In genomic region chr5:120673626-120674025, GRCm38 (mm10) we compare ENCODE assay signal across 9 mouse cellular contexts. TPM values are rescaled to one million over a fixed set of nuclear protein-coding genes. Genes with fewer than 3 reads are reported as not detected.
DNase-seq lines count a peak whose midpoint lies in the region; ATAC-seq and TF ChIP-seq lines count a peak whose summit lies in the region.
"Had no signal": no experiment of that assay in that cellular context is flagged by ENCODE, and none has a peak within 500 bp of the region (broad histone marks: within the 10 kb centered on the region; RNA-seq: fewer than 3 reads in every experiment).

No protein-coding gene starts in this region.

- in situ Hi-C loops in CH12.LX (cut with MboI; ENCODE audit: low pct_ligation_motif_present, low pct_unique_long_range_greater_than_20kb, low sequenced_read_pairs) = no loop called here

- H3K9me3 ChIP-seq in hindbrain, embryonic 11.5 days (ENCODE audit: control insufficient read depth, low read length) = no peaks in the 10 kb centered on the region
- no peaks in the 10 kb centered on the region for H3K9me3 ChIP-seq in hindbrain, embryonic 16.5 days (ENCODE audit: control insufficient read depth, low read length)
- H3K9me3 ChIP-seq in CH12.LX (replicated peaks; ENCODE audit: low read length) = peaks cover 6% of the 10 kb centered on the region
- H3K9me3 ChIP-seq in forebrain, postnatal 0 days (ENCODE audit: low read length) = no peaks in the 10 kb centered on the region
- H3K9me3 ChIP-seq: embryonic facial prominence, embryonic 13.5 days had no signal

- no peak overlapping the region for H3K4me3 ChIP-seq in hindbrain, embryonic 11.5 days (ENCODE audit: low read depth, low read length)
- H3K4me3 ChIP-seq in hindbrain, embryonic 16.5 days (ENCODE audit: low read length) = no peak overlapping the region
- no peak overlapping the region for H3K4me3 ChIP-seq in CH12.LX (replicated peaks in 1 of 3; ENCODE audit: low read depth in 2 of 3, low read length in 2 of 3, poor library complexity in 1 of 3)
- H3K4me3 ChIP-seq in forebrain, postnatal 0 days (ENCODE audit: low read depth, low read length) = no peak overlapping the region
- no peak overlapping the region for H3K4me3 ChIP-seq in layer of hippocampus, adult 2 months
- H3K4me3 ChIP-seq: embryonic facial prominence, embryonic 13.5 days had no signal

- no peak overlapping the region for H3K27ac ChIP-seq in hindbrain, embryonic 11.5 days (ENCODE audit: low read depth, low read length)
- no peak overlapping the region for H3K27ac ChIP-seq in hindbrain, embryonic 16.5 days (ENCODE audit: low read depth, low read length)
- no peak overlapping the region for H3K27ac ChIP-seq in CH12.LX (ENCODE audit: insufficient read depth, low read depth)
- no peak overlapping the region for H3K27ac ChIP-seq in forebrain, postnatal 0 days (ENCODE audit: low read depth, low read length)
- no peak overlapping the region; the same call in 1 of the 2 replicates for H3K27ac ChIP-seq in layer of hippocampus, adult 2 months
- H3K27ac ChIP-seq: embryonic facial prominence, embryonic 13.5 days had no signal

- no peak overlapping the region for H3K4me2 ChIP-seq in hindbrain, embryonic 11.5 days (replicated peaks; ENCODE audit: low read depth, low read length)
- H3K4me2 ChIP-seq in hindbrain, embryonic 16.5 days (ENCODE audit: low read length) = no peak overlapping the region
- no peak overlapping the region for H3K4me2 ChIP-seq in CH12.LX (ENCODE audit: insufficient read depth, low read depth, poor library complexity, severe bottlenecking)
- no peak overlapping the region for H3K4me2 ChIP-seq in forebrain, postnatal 0 days (ENCODE audit: low read depth)
- H3K4me2 ChIP-seq: embryonic facial prominence, embryonic 13.5 days had no signal

- 15% methylated on average over 12 of the region's 12 CpGs for WGBS in hindbrain, embryonic 11.5 days
- 11% methylated on average over 12 of the region's 12 CpGs for WGBS in hindbrain, embryonic 16.5 days
- WGBS in forebrain, postnatal 0 days = 12% methylated on average over 12 of the region's 12 CpGs

- no peaks in the 10 kb centered on the region for H3K36me3 ChIP-seq in hindbrain, embryonic 11.5 days (ENCODE audit: control insufficient read depth, insufficient read depth, low read length)
- no peaks in the 10 kb centered on the region for H3K36me3 ChIP-seq in hindbrain, embryonic 16.5 days (ENCODE audit: control insufficient read depth, insufficient read depth, low read length)
- peaks cover 47 to 93% of the 10 kb centered on the region in 2 experiments for H3K36me3 ChIP-seq in CH12.LX (replicated peaks in 1 of 2; ENCODE audit: control insufficient read depth in 1 of 2, insufficient read depth in 1 of 2, low read length in 1 of 2)
- H3K36me3 ChIP-seq in forebrain, postnatal 0 days (ENCODE audit: insufficient read depth) = no peaks in the 10 kb centered on the region
- H3K36me3 ChIP-seq: embryonic facial prominence, embryonic 13.5 days had no signal

- H3K27me3 ChIP-seq in hindbrain, embryonic 11.5 days (ENCODE audit: control insufficient read depth, insufficient read depth, low read length) = no peaks in the 10 kb centered on the region
- H3K27me3 ChIP-seq in hindbrain, embryonic 16.5 days (replicated peaks; ENCODE audit: control insufficient read depth, insufficient read depth, low read length) = no peaks in the 10 kb centered on the region
- no peaks in the 10 kb centered on the region for H3K27me3 ChIP-seq in CH12.LX (replicated peaks)
- no peaks in the 10 kb centered on the region for H3K27me3 ChIP-seq in forebrain, postnatal 0 days (ENCODE audit: insufficient read depth, low read length)
- H3K27me3 ChIP-seq: embryonic facial prominence, embryonic 13.5 days had no signal

- dilution Hi-C loops in CH12.LX (cut with MboI; ENCODE audit: extremely low pct_ligation_motif_present, extremely low pct_unique_long_range_greater_than_20kb, low sequenced_read_pairs) = no loop called here

- TF ChIP-seq POLR2A in CH12.LX (IDR thresholded peaks at IDR 0.05; ENCODE audit: low read depth, low read length) = no peak
- TF ChIP-seq POLR2A in brain, embryonic 14.5 days (IDR thresholded peaks at IDR 0.05; ENCODE audit: borderline replicate concordance, extremely low read depth, insufficient read depth, insufficient read length, poor library complexity, severe bottlenecking) = no peak

- peak; percentile 79 for DNase-seq in hindbrain, embryonic 11.5 days (ENCODE audit: low spot score)
- DNase-seq in CH12.LX (ENCODE audit: extremely low read depth) = peak; percentile 81
- DNase-seq in brain, embryonic 14.5 days (ENCODE audit: low read depth) = peak; percentile 87
- DNase-seq in forebrain, postnatal 0 days = peak; percentile 92
- peak; percentile 71 to 81 for DNase-seq in layer of hippocampus, adult 2 months (ENCODE audit: low spot score in 2 of 2)
- peak; percentile 66 to 88 for DNase-seq in spleen, postnatal 4 days (ENCODE audit: low spot score in 2 of 2)

- H3K4me1 ChIP-seq in hindbrain, embryonic 11.5 days (replicated peaks; ENCODE audit: control insufficient read depth, insufficient read depth, low read length) = no peaks in the 10 kb centered on the region
- H3K4me1 ChIP-seq in hindbrain, embryonic 16.5 days (ENCODE audit: control insufficient read depth, insufficient read depth, low read depth, low read length) = 0 out of 2 replicates have a peak, but pooled peaks cover 5% of the 10 kb centered on the region
- H3K4me1 ChIP-seq in CH12.LX (ENCODE audit: control insufficient read depth in 1 of 2, insufficient read depth in 2 of 2) = peaks cover 4 to 33% of the 10 kb centered on the region in 2 experiments; a peak in 2 of 4 replicates
- no peaks in the 10 kb centered on the region for H3K4me1 ChIP-seq in forebrain, postnatal 0 days (ENCODE audit: insufficient read depth)

- no peak for TF ChIP-seq EP300 in CH12.LX (IDR thresholded peaks at IDR 0.05; ENCODE audit: low read length)

- ATAC-seq in hindbrain, embryonic 11.5 days (ENCODE audit: low FRiP score) = no peak
- ATAC-seq in hindbrain, embryonic 16.5 days = no peak
- peak; percentile 60; the same call in 1 of the 2 replicates for ATAC-seq in forebrain, postnatal 0 days
- ATAC-seq in megakaryocyte progenitor cell, adult 5-6 weeks (replicated peaks; ENCODE audit: poor library complexity) = peak; percentile 79

- no peaks in the 10 kb centered on the region for H3K79me2 ChIP-seq in CH12.LX (replicated peaks; ENCODE audit: control insufficient read depth, extremely low read depth, insufficient read depth, poor library complexity, severe bottlenecking)

- H3K9ac ChIP-seq in hindbrain, embryonic 11.5 days (ENCODE audit: low read depth, low read length) = no peak overlapping the region
- no peak overlapping the region for H3K9ac ChIP-seq in hindbrain, embryonic 16.5 days (ENCODE audit: low read depth, low read length)
- no peak overlapping the region for H3K9ac ChIP-seq in CH12.LX (ENCODE audit: insufficient read depth, low read depth)
- H3K9ac ChIP-seq in forebrain, postnatal 0 days = no peak overlapping the region
- H3K9ac ChIP-seq: embryonic facial prominence, embryonic 13.5 days had no signal

- peak; percentile 88 to 97 for TF ChIP-seq CTCF in CH12.LX (conservative IDR thresholded peaks at IDR 0.05 in 1 of 2, IDR thresholded peaks at IDR 0.05 in 1 of 2; ENCODE audit: low read depth in 2 of 2, low read length in 2 of 2)
- TF ChIP-seq CTCF in brain, embryonic 14.5 days (IDR thresholded peaks at IDR 0.05; ENCODE audit: borderline replicate concordance, extremely low read depth, insufficient read depth, insufficient read length) = peak; percentile 97
- TF ChIP-seq CTCF in forebrain, postnatal 0 days (IDR thresholded peaks at IDR 0.05; ENCODE audit: low read depth) = peak; percentile 94
- TF ChIP-seq CTCF in layer of hippocampus, adult 2 months (conservative IDR thresholded peaks at IDR 0.05) = peak; percentile 95

- peak; percentile 96 for TF ChIP-seq RAD21 in CH12.LX (IDR thresholded peaks at IDR 0.05; ENCODE audit: low read depth, low read length)

RNA-seq across cellular contexts. Expression of gene Rasal1, which starts 25.0 kb away (rescaled TPM):
- polyA plus RNA-seq in hindbrain, embryonic 11.5 days (2014; fragmentation: Nextera tagmentation; extraction: Ambion mirVana) = not detected in 2 replicates
- 0.61 and 1.9 TPM in 2 replicates for polyA plus RNA-seq in hindbrain, embryonic 16.5 days (2015; fragmentation: Nextera tagmentation; extraction: Ambion mirVana)
- total RNA-seq in CH12.LX (2012; rRNA removed) (15.6 and 17.7 TPM in 2 replicates), CH12.LX (2014; rRNA removed) (11.7 TPM in 2 replicates)
- polyA plus RNA-seq in CH12.LX (2012; ENCODE audit: insufficient read length, low read depth) = 19.6 and 21.4 TPM in 2 replicates
- 1.00 and 2.8 TPM in 2 replicates for polyA plus RNA-seq in brain, embryonic 14.5 days (2012; rRNA removed)
- total RNA-seq in forebrain, postnatal 0 days (2014; rRNA removed) = 25.9 and 36.8 TPM in 2 replicates
- polyA plus RNA-seq in forebrain, postnatal 0 days (2015; fragmentation: Nextera tagmentation; extraction: Ambion mirVana) = 14.0 and 20.0 TPM in 2 replicates
- total RNA-seq in layer of hippocampus, adult 2 months (2021) = 10 to 100 TPM; 91.9 to 96.6 TPM
- total RNA-seq in megakaryocyte progenitor cell, adult 5-6 weeks (2015) = 0.10 and 0.67 TPM in 2 replicates
- total RNA-seq in megakaryocyte progenitor cell, adult 5-6 weeks (2017) = 0.12 and 2.0 TPM in 2 replicates

RNA-seq across cellular contexts. Expression of gene Dtx1, which starts 38.1 kb away (rescaled TPM):
- 4.6 and 5.0 TPM in 2 replicates for polyA plus RNA-seq in hindbrain, embryonic 11.5 days (2014; fragmentation: Nextera tagmentation; extraction: Ambion mirVana)
- 44.8 and 46.6 TPM in 2 replicates for polyA plus RNA-seq in hindbrain, embryonic 16.5 days (2015; fragmentation: Nextera tagmentation; extraction: Ambion mirVana)
- total RNA-seq in CH12.LX (2012; rRNA removed) (3.2 and 3.9 TPM in 2 replicates), CH12.LX (2014; rRNA removed) (0.30 and 0.98 TPM in 2 replicates)
- polyA plus RNA-seq in CH12.LX (2012; ENCODE audit: insufficient read length, low read depth) = 2.1 and 2.9 TPM in 2 replicates
- 119 and 150 TPM in 2 replicates for polyA plus RNA-seq in brain, embryonic 14.5 days (2012; rRNA removed)
- 154 and 193 TPM in 2 replicates for total RNA-seq in forebrain, postnatal 0 days (2014; rRNA removed)
- polyA plus RNA-seq in forebrain, postnatal 0 days (2015; fragmentation: Nextera tagmentation; extraction: Ambion mirVana) = 59.4 and 65.2 TPM in 2 replicates
- 10 to 100 TPM; 70.9 to 73.9 TPM for total RNA-seq in layer of hippocampus, adult 2 months (2021)
- total RNA-seq in megakaryocyte progenitor cell, adult 5-6 weeks (2015) = 0.10 TPM in 1 of 2 replicates, not detected in the other
- total RNA-seq in megakaryocyte progenitor cell, adult 5-6 weeks (2017) = not detected in 2 replicates

RNA-seq across cellular contexts. Expression of gene Cfap73, which starts 39.6 kb away (rescaled TPM):
- polyA plus RNA-seq in hindbrain, embryonic 11.5 days (2014; fragmentation: Nextera tagmentation; extraction: Ambion mirVana) = 0.54 and 0.82 TPM in 2 replicates
- polyA plus RNA-seq in hindbrain, embryonic 16.5 days (2015; fragmentation: Nextera tagmentation; extraction: Ambion mirVana) = 0.51 and 0.92 TPM in 2 replicates
- total RNA-seq in CH12.LX (2012; rRNA removed) (not detected in 2 replicates), CH12.LX (2014; rRNA removed) (not detected in 2 replicates)
- 0.26 TPM in 1 of 2 replicates, not detected in the other for polyA plus RNA-seq in CH12.LX (2012; ENCODE audit: insufficient read length, low read depth)
- 0.18 and 0.30 TPM in 2 replicates for polyA plus RNA-seq in brain, embryonic 14.5 days (2012; rRNA removed)
- total RNA-seq in forebrain, postnatal 0 days (2014; rRNA removed) = 1.9 and 2.1 TPM in 2 replicates
- 0.68 and 1.2 TPM in 2 replicates for polyA plus RNA-seq in forebrain, postnatal 0 days (2015; fragmentation: Nextera tagmentation; extraction: Ambion mirVana)
- under 1 TPM in 1 of 2 experiments, not detected in 1; 0.39 TPM for total RNA-seq in layer of hippocampus, adult 2 months (2021)
- total RNA-seq in megakaryocyte progenitor cell, adult 5-6 weeks (2015) = not detected in 2 replicates
- not detected in 2 replicates for total RNA-seq in megakaryocyte progenitor cell, adult 5-6 weeks (2017)
- polyA plus RNA-seq: embryonic facial prominence, embryonic 13.5 days had no signal

Comparison
In these comparisons a context has a peak if more than half of its experiments do, and no peak if none do; other contexts are left out.
1. ATAC-seq: peak in forebrain, postnatal 0 days (single experiment) and megakaryocyte progenitor cell, adult 5-6 weeks (single experiment); none in hindbrain, embryonic 11.5 days (single experiment) and hindbrain, embryonic 16.5 days (single experiment).
2. Peak in every context shown above with its lines, with median percentiles within 50 percentile points of each other: DNase-seq and CTCF ChIP-seq.